Mouse (Mus musculus) thymus, postnatal 14 days (tissue): ENCODE measurements around the gene Olfr805.

ENCODE experiments used
- DNase-seq: peaks from one replicate; pipeline ENCODE4 v3.0.0; 2021

Olfr805 gene

GRCm38 (mm10) chr10:129729275-129729674 is at the start of gene Olfr805:
Gene Olfr805, minus strand, starts transcription at chr10:129729375.
- DNase-seq: no peak

GRCm38 (mm10) chr10:129778123-129778522 is 48.9 kb upstream of the Olfr805 start:
- DNase-seq: no peak

- no peak for DNase-seq
These were observed 45.2 kb upstream of the Olfr805 start, which contains the start of gene Olfr809 for GRCm38 (mm10) chr10:129774338-129774737. Gene Olfr809, plus strand, starts transcription at chr10:129774638.

GRCm38 (mm10) chr10:129765182-129765581 is 36.0 kb upstream of the Olfr805 start, which contains the start of gene Olfr808:
Gene Olfr808, plus strand, starts transcription at chr10:129765482.
- DNase-seq: no peak

- no peak for DNase-seq
These were observed 28.5 kb upstream of the Olfr805 start, which contains the start of gene Olfr807 for GRCm38 (mm10) chr10:129757693-129758092. Gene Olfr807, minus strand, starts transcription at chr10:129757793.

- no peak for DNase-seq
These were observed 12.6 kb upstream of the Olfr805 start, which contains the start of gene Olfr806 for GRCm38 (mm10) chr10:129741821-129742220. Gene Olfr806, minus strand, starts transcription at chr10:129741921.

GRCm38 (mm10) chr10:129702910-129703309 is 26.3 kb downstream of the Olfr805 start, which contains the start of gene Olfr804:
Gene Olfr804, plus strand, starts transcription at chr10:129703210.
- DNase-seq: no peak

GRCm38 (mm10) chr10:129694186-129694585 is 35.0 kb downstream of the Olfr805 start, which contains the start of gene Olfr803:
Gene Olfr803, minus strand, starts transcription at chr10:129694286.
- no peak for DNase-seq

GRCm38 (mm10) chr10:129688069-129688468 is 41.1 kb downstream of the Olfr805 start, which contains the start of gene Olfr802:
Gene Olfr802, minus strand, starts transcription at chr10:129688169.
- DNase-seq: no peak

- no peak for DNase-seq
These were observed 55.4 kb downstream of the Olfr805 start, which contains the start of gene Olfr801 for GRCm38 (mm10) chr10:129673765-129674164. Gene Olfr801, minus strand, starts transcription at chr10:129673865.
